Mouse (Mus musculus): ENCODE data around the gene Wfikkn2. TPM values are rescaled to one million over a fixed set of nuclear protein-coding genes. Genes with fewer than 3 reads are reported as not detected.

Gene Wfikkn2
- total RNA-seq, 2 experiments from 2014 or later, result 1.4 to 1.8 TPM

GRCm38 (mm10) chr11:94230244-94230643 is 15.6 kb downstream of the Wfikkn2 start:
- no peak for DNase-seq (ENCODE audit: low spot score in 2 of 2)

GRCm38 (mm10) chr11:94229207-94229960 is 16.4 kb downstream of the Wfikkn2 start:
- DNase-seq (ENCODE audit: low spot score in 2 of 2), result no peak
- intact Hi-C loops (cut with DNase I), result loop anchor here (5.0 to 10.0 kb wide), 2 partner anchors 102 to 265 kb away; partner anchors contain the start of genes Gm20390 and Nme1

More at GRCm38 (mm10) chr11:94230244-94230643, 15.6 kb downstream of the Wfikkn2 start:
- intact Hi-C loops (cut with DNase I), result loop anchor here (10.0 kb wide), 1 partner anchor 255 kb away; the partner anchor contains the start of gene Spata20

- intact Hi-C loops (cut with DNase I), result loop anchor here (5.0 to 10.0 kb wide), 2 partner anchors 101 to 264 kb away; partner anchors contain the start of genes Gm20390 and Nme1
- DNase-seq (ENCODE audit: low spot score in 2 of 2), result no peak
Measured at GRCm38 (mm10) chr11:94228416-94228815, 17.4 kb downstream of the Wfikkn2 start.

- intact Hi-C loops (cut with DNase I), result loop anchor here (5.0 to 10.0 kb wide), 2 partner anchors 99 to 261 kb away; partner anchors contain the start of genes Gm20390 and Nme1
Measured at GRCm38 (mm10) chr11:94225985-94226384, 19.8 kb downstream of the Wfikkn2 start.

GRCm38 (mm10) chr11:94223531-94223930 is 22.3 kb downstream of the Wfikkn2 start:
- no peak for DNase-seq (ENCODE audit: low spot score in 2 of 2)
- intact Hi-C loops (cut with DNase I), result loop anchor here (10.0 kb wide), 1 partner anchor 259 kb away; the partner anchor contains the start of genes Gm20390 and Nme1

More at GRCm38 (mm10) chr11:94225985-94226384, 19.8 kb downstream of the Wfikkn2 start:
- DNase-seq (ENCODE audit: low spot score in 2 of 2), result peak; percentile 59 to 74

GRCm38 (mm10) chr11:94221257-94221656 is 24.5 kb downstream of the Wfikkn2 start:
- no peak for DNase-seq (ENCODE audit: low spot score in 2 of 2)
- intact Hi-C loops (cut with DNase I), result loop anchor here (10.0 kb wide), 1 partner anchor 256 kb away; the partner anchor contains the start of genes Gm20390 and Nme1

- intact Hi-C loops (cut with DNase I), result no loop called here
- no peak for DNase-seq (ENCODE audit: low spot score in 2 of 2)
Measured at GRCm38 (mm10) chr11:94216247-94216646, 29.6 kb downstream of the Wfikkn2 start.

GRCm38 (mm10) chr11:94215581-94215980 is 30.2 kb downstream of the Wfikkn2 start:
- intact Hi-C loops (cut with DNase I), result no loop called here
- DNase-seq (ENCODE audit: low spot score in 2 of 2), result no peak

- no peak for DNase-seq (ENCODE audit: low spot score in 2 of 2)
Measured at GRCm38 (mm10) chr11:94213735-94214594, 31.8 kb downstream of the Wfikkn2 start.

GRCm38 (mm10) chr11:94212997-94213396 is 32.8 kb downstream of the Wfikkn2 start:
- no peak for DNase-seq (ENCODE audit: low spot score in 2 of 2)
- intact Hi-C loops (cut with DNase I), result loop anchor here (5.0 kb wide), 1 partner anchor 166 kb away; no protein-coding TSS in a partner anchor

More at GRCm38 (mm10) chr11:94213735-94214594, 31.8 kb downstream of the Wfikkn2 start:
- intact Hi-C loops (cut with DNase I), result loop anchor here (5.0 kb wide), 1 partner anchor 167 kb away; no protein-coding TSS in a partner anchor

GRCm38 (mm10) chr11:94212489-94212836 is 33.3 kb downstream of the Wfikkn2 start:
- no peak for DNase-seq (ENCODE audit: low spot score in 2 of 2)
- intact Hi-C loops (cut with DNase I), result loop anchor here (5.0 kb wide), 1 partner anchor 165 kb away; no protein-coding TSS in a partner anchor

- peak in 1 of 2 experiments; percentile 45 for DNase-seq (ENCODE audit: low spot score in 2 of 2)
- intact Hi-C loops (cut with DNase I), result loop anchor here (1.0 to 5.0 kb wide), 3 partner anchors 51 to 165 kb away; no protein-coding TSS in a partner anchor
Measured at GRCm38 (mm10) chr11:94211651-94212488, 33.9 kb downstream of the Wfikkn2 start.

- intact Hi-C loops (cut with DNase I), result loop anchor here (1.0 to 5.0 kb wide), 3 partner anchors 50 to 164 kb away; no protein-coding TSS in a partner anchor
- DNase-seq (ENCODE audit: low spot score in 2 of 2), result peak; percentile 98 to 99
Measured at GRCm38 (mm10) chr11:94211124-94211603, 34.6 kb downstream of the Wfikkn2 start, which contains the start of gene Tob1. Gene Tob1 (plus strand): TSS chr11:94211454.

- peak; percentile 92 to 96 for DNase-seq (ENCODE audit: low spot score in 2 of 2)
- intact Hi-C loops (cut with DNase I), result loop anchor here (1.0 to 5.0 kb wide), 4 partner anchors 50 to 163 kb away; no protein-coding TSS in a partner anchor
Measured at GRCm38 (mm10) chr11:94210191-94211086, 35.4 kb downstream of the Wfikkn2 start.

- intact Hi-C loops (cut with DNase I), result loop anchor here (1.0 to 5.0 kb wide), 3 partner anchors 49 to 162 kb away; no protein-coding TSS in a partner anchor
- peak; percentile 57 to 73 for DNase-seq (ENCODE audit: low spot score in 2 of 2)
Measured at GRCm38 (mm10) chr11:94209695-94210131, 36.1 kb downstream of the Wfikkn2 start.

- intact Hi-C loops (cut with DNase I), result no loop called here
- DNase-seq (ENCODE audit: low spot score in 2 of 2), result no peak
Measured at GRCm38 (mm10) chr11:94208811-94209675, 36.8 kb downstream of the Wfikkn2 start.
